Mouse (Mus musculus): Measurements from ENCODE around the gene Nmnat3.

Nmnat3 gene

DNA sequence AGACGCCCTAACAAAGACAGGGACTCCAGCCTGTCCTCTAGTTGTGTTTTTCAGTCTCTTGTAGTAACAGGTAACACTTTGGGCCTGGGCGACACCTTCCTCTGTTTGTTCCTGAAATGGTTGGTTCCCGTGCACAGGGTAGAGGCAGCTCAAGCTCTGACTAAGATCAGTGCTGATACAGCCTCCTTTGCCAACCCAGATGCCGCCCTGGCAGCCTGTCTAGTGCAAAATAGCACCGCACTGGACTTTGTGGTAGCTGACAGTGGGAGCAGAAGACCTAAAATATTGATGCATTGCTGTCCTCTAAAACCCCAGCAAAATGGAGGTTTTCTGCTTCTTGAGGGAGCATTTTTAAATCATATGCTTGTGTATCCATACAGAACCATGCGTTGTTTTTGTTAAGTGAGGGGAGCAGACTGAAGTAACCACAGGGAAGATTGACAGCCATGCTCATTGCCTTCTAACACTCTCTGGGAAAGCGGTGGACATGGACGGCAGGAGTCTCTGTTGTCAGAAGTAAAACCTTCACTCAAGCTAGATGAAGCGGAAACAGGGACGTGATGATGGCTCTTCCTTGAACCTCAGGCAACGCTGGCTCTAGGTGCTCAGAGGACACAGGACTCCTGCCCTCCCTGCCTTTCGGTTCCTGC, 24.2 kb downstream of the Nmnat3 start:
- no peak for DNase-seq (ENCODE audit: extremely low read depth, low read depth, low spot score)

DNA sequence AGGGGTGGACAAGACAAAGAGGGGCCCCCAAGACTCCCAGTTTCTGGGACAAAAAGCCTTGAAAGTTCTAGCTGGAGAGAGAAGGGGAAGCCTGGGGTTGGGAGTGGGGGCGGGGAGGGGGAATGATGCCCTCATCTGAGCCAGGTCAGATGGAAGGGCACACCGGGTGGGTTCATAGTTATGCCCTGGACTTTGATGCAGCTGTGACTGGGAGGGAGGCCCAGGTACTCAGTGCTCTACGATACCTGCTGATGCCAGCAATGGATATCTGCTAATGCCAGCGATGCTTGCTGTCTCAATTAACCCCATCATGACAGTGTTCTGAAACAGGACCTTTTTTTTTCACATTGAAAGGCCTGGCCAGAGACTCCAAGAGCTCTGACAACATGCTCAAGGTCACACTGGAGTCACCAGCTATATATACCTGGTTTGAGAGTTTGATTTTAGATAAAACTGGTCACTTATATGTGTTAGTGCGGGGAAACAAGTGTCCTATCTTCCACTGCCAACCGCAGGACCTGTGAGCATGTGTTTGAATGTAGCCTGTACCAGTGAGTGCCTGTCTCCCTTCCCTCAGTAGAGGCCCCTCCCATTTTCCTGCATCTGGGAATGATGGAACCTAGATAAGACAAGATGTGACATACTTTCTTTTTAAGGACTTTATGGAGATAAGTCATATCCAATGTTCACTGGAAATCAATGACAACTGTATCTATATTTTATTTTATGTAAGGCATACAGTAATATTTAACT, 25.6 kb downstream of the Nmnat3 start:
- no peak for DNase-seq (ENCODE audit: extremely low read depth, low read depth, low spot score)

DNA sequence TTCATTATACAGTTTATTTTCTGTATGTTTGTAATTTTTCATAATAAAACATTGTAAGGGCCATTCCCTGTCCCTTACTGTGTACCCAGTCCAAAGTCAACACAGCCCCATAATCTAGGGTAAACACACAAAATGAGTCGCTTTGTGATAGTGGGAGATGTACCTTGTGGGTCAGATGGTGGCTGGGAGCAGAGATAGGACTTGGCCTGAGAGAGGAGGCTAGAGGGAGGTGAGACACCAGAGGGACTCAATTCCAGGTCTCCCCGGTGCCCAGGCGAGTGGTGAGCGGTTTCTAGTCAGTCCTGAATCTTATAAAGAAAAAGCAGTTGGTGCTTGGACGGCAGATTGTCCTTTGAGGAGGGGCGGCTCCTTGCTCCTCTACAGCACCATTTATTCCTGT, 26.4 kb downstream of the Nmnat3 start:
- no peak for DNase-seq (ENCODE audit: extremely low read depth, low read depth, low spot score)

DNA sequence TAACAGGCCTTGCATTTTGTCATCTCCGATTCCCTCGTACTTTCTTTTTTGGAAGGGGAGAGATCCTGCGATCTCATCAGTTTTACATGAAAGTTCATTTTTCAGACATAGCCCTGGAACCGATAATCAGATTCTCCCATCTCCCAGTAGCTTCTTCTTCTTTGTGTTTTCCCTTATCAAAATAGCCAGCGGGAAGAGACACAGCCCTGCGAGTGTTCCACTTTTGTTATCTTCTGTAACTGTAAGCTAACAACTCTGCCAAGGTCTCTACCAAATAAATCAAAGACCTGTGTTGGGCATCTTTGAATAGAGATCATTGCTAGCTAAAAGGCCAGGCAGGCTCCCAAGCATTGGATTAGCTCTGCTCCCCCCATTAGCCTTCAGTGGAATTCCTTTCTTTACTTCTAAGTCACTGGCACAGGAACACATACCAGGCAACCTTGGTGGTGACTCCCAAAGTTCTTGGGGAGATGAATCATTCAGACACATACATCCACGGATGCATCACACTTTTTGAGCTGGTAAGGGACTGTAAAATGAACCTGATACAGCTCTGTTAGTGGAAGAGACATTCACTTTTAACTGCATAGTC, 26.9 kb downstream of the Nmnat3 start:
- DNase-seq (ENCODE audit: extremely low read depth, low read depth, low spot score), result no peak

DNA sequence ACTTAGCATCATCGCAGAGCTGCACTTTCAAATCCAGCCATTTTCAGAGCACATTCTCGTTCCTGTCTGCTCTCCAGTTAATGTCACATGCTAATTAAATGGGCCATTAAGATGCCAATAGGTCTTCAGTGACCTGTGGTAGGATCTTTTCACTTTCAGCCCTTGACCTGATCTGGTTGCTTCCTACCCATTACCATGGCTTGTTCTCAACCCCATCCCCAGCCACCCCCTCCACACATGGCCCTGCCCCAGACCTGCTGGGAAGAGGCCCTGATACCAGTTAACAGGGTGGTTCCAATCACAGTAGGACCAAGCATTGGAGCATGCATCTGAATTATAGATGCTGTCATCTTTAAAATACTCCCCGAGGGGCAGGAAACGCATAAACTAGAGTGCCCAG, 30.7 kb downstream of the Nmnat3 start:
- no peak for DNase-seq (ENCODE audit: extremely low read depth, low read depth, low spot score)

DNA sequence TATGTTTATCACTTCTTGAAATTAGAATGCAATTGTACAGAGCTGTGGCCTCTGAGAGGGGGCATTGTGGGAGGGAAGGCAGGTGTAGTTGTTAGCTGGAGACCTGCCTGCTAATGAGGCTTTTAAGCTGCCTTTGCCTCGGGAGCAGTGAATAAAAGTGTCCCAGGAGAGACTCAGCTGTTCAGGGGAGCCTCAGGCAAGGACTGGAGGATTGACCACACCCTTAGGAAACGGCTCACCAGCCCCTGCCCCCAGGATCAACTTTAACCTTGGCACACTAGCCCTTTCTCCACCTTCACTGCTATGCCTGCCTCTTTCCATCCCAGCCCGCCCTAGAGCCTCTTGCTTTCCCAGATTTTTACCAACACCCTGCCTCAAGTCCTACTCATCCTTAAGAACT, 31.6 kb downstream of the Nmnat3 start:
- DNase-seq (ENCODE audit: extremely low read depth, low read depth, low spot score), result no peak

DNA sequence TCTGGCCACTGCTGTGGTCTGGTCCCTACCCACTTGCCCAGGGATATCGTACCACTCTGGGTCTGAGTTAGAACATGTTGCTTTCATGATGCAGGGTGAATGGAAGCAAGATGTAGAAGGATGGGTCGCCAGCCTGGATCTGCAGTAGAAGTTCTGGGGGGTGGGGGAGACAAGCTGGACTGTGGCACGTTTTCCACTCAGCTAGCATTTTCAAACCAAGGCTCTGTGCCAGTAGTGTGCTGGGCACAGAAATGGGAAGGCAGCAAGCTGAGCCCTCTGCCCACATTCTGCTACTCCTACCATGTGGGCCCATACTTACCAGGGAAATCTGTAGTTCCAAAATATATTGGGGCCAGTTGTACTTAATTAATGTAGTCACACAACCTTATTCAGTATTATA, 33.5 kb downstream of the Nmnat3 start:
- no peak for DNase-seq (ENCODE audit: extremely low read depth, low read depth, low spot score)

DNA sequence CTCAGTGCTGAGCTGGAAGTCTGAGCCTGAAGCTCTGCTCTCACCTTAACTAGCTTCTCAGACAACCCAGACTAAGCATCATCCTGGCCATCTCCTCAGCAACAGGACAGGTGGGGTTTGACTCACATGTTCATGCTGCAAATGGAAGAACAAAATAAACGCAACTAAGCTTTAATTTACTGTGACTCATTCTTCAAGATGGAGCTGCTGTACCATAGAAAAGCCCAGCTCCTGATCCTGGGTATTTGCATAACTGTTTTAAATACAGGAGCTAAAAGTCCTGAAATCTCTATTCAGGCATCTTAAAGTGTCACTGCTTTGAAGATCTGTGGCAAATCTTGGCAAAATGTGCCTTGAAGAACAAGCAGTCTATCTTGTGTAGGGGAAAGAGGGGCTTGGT, 38.9 kb downstream of the Nmnat3 start:
- DNase-seq (ENCODE audit: extremely low read depth, low read depth, low spot score), result no peak

DNA sequence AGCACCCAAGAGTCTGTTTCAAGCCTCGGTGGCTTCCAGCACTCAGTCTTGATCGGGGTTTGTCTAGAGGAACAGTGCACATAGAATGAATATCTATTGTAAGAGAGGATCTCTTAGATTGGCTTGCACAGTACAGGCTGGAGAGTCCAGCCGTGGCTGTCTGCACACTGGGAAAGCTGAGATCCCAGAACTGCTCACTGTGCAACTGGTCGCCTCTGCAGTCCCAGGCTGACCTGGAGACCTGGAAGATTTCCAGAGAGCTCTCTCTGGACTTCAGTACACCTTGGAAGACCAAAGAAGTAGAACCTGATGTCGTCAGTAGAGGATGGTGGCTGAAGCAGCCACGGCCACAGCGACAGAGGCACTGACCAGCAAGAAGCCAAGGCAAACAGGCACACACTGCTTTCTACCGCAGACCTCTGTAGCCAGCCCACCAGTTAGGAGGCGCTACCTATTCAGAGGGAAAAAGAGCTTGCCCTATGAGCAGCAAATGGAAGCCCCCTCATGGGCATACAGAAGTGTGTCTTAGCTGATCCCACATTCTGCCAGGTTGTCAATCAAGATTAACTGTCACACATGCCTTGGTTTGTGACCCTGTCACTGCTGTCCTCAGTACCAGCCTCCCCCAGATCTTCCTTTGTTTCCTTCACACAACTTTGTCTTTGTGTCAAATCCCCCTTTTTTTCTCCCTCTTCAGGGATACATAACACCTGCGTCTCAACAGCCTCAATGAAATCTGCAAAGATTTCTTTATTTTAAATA, 41.4 kb downstream of the Nmnat3 start:
- no peak for DNase-seq (ENCODE audit: extremely low read depth, low read depth, low spot score)

DNA sequence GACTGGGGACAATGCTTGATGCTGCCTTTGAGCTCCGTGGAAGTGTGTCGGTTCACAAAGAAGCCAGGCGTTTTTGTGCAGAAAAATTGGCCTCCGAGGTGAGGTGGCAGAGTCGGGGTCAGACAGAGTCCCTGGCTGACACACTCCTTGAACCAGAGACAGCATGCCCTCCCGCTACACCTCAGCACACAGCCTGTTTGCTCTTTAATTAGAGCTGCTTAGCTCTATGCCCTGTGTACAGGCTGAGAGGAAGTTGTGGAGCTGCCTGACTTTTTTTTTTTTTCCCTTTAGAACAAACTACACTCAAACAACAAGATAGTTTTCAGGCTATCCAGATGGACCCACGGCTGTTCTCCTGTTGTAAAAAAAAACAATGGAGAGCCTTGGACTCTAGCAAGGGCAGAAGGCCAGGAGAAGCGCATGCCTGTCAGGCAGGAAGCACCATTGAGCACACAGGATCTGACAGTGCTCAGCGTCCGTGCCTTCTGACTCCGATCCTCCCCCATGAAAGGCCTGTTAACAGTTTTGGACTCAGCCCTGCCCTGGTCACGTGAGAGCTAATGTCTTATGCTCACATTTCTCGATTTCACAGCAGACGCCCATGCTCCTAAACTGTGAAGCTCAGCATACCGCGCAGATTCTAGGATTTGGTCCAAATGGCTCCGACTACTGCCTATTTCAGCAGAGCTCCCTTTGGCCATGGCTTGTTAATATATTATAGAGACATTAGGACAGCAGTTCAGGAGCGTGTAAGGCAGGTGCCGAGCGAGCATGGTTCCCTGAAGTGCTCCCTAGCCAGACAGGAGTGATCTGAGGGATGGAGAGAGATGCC, 42.3 kb downstream of the Nmnat3 start:
- peak; percentile 37 for DNase-seq (ENCODE audit: extremely low read depth, low read depth, low spot score)

DNA sequence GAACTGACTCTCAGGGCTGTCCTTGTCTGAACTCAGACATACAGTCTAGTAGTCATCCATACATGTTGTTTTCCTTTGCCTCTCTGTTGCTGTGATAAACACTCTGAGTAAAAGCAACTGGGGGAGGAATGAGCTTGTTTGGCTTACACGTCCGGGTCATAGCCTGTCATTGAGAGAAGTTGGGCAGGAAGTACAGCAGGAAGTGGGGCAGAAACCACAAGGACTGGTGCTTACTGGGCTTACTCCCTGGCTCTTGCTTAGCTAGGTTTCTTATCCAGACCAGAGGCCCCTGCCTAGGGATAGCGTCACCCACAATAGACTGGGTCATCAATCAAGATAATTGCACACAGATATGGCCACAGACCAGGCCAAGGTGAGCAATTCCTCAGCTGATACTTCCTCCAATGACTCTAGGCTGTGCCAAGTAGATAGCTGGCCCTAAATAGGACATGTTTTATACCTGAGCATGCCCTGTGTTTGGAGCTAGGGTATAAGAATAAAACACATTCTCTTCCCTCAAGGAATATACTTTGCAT, 46.1 kb downstream of the Nmnat3 start:
- no peak for DNase-seq (ENCODE audit: extremely low read depth, low read depth, low spot score)

DNA sequence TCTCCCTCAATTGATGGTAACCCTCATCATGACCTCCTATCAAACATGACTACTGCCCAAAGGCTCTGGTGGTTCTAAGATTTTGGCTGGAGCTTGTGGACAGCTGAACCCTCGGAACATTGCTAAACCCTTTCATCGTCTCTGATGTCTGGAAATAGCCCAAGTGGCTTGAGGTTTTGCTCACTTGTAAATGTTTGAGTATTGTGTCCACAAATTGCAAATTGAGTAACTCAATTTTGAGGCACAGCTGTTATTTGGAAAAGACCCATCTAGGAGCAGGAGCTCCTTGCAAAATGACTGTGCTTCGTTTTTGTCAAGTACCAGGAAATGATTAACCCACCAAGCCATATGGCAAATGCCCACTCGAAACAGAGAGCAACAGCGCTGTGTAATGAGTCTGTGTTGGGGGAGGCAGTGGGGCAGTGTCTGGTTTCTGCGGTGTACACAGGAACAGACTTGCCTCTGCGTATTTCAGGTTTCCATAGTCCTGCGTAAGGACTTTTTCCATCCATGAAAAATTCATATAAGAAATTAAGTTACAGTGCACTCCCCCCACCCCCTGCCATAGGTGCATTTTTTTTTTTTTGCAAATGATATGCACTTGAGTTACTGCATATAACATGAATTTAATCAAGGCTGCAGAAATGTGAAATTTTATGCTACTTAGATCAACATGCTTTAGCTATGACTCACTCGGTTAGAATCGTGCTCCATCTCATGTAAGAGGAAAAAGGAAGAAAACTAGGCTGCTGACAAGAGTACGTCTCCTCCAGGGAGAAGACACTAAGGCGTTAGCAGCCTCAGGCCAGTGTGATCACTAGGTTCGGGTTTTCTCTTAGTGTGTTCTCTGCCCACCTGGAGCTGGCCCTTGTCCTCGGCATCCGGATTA, 50.9 kb downstream of the Nmnat3 start:
- DNase-seq (ENCODE audit: extremely low read depth, low read depth, low spot score), result no peak

DNA sequence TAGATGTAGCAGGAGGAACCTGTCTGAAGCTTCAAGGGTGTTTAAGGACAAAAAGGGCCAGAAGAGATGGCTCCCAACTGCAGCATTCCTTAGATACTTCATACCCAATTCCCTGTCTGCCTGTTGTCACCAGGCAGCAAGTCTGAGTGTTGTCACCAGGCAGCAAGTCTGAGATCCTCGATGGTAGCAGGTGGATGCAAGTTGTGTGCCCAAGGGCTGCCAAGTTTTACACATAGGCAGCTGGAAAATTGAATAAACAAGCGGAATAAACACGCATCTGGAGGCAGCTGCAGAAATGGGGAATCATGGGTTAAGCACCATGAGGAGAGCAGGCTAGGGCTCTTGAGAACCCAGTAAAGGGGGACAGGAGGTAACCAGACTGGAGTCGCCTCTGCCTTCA, 52.7 kb downstream of the Nmnat3 start:
- no peak for DNase-seq (ENCODE audit: extremely low read depth, low read depth, low spot score)

DNA sequence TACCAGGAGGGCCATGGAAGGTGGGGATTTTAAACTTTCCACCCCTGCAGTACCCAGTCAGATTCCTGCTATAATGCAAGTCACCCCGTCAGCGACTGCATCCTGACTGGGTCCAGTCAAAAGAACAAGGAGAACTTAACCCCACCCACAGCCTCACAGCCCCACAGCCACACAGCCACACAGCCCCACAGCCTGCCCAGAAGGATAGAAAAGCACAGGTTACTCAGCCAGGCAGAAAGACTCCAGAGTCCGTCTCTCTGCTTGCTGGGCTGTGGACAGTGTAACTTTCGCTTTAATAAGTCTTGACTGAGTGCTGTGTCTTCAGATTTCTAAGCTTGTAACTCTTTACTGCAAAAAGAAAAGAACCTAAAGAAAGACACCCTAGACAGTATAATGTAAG, 53.2 kb downstream of the Nmnat3 start:
- DNase-seq (ENCODE audit: extremely low read depth, low read depth, low spot score), result no peak

DNA sequence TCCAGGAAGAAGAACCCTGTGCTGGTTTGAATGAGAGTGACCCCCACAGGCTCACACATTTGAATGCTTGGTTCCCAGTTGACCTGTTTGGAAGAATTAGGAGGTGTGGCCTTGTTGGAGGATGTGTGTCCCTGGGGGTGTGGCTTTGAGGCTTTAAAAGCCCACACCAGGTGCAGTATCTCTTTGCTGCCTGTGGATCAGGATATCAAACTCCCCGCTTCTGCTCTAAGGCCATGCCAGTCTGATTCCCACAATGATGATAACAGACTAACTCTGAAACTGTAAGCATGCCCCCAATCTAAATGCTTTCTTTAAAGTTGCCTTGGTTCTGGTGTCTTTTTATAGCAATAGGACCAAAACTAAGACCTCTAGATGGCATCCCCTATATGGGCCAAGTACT, 58.6 kb downstream of the Nmnat3 start:
- no peak for DNase-seq (ENCODE audit: extremely low read depth, low read depth, low spot score)

DNA sequence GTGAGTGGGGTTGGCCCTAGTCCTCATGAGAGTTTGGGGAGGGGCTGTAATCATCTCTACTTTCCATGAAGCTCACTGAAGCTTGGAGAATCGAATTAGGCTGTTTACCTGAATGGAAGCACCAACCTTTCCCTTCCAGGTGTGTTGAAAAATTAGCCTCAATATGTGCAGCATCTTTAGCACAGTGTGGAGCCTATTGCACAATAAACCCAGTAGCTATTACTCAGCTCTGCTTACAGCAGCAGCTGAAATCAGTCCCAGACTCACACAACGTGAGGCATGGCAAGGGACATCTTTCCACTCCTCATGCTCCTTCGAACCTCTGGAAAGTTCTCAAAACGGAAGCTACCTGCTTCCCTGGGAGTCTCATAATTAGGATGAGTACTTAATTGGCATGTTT, 59.0 kb downstream of the Nmnat3 start:
- DNase-seq (ENCODE audit: extremely low read depth, low read depth, low spot score), result no peak

DNA sequence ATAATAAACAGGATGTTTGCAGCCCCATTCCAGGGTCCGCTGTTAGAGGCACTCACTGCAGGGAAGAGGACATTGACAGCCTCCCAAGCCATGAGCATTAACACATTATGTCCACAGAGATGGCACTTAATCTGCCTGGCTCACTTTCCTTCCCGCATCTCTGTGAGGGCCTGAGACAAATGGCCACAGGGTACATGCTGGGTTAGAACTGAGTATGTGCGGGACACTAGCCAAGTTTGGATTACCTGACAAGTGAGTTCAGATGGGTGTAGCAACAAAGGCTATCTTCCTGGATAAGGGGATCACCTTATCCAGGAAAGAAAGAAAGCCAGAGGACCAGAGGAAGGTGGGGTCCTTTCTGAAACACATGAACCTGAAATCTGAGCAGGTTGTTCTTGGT, 59.8 kb downstream of the Nmnat3 start:
- no peak for DNase-seq (ENCODE audit: extremely low read depth, low read depth, low spot score)

DNA sequence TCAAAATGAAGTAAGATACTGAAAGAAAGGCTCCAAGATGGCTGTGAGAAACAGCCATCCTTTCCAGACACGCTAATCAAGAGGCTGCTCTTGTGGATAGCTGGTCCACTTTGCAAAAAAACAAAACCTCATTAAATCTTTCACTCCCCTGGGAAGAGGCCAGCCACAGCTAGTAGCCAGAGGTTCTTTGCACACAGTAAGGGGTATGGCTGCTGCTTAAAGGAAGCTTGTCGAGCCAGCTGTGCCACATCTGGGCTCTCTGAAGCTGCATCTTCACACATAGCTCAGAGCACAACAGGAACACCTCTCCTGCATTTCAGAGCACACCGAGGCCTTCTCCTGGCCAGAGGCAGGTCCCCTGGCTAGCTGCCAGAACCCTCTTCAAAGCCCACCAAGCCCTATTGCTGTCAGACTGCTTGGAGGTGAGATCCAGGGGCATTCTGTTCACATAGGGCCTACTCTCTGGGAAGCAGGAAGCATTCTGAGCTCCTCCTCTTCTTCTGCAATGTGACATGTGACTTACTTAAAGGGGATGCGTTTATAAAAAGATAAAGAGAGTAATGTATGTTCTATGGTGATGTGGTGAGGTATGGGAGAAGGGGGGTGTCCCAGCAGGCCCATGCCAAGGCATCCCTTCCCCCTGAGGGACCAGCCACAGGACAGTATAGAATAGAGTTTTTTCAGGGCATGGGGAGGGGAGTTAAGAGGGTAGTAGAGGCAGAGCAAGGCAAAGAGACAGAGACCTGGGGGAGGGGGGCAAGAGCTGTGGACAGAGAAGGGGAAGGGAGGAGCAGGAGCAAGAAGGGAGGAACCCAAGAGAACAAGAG, 63.3 kb downstream of the Nmnat3 start:
- no peak for DNase-seq (ENCODE audit: extremely low read depth, low read depth, low spot score)

DNA sequence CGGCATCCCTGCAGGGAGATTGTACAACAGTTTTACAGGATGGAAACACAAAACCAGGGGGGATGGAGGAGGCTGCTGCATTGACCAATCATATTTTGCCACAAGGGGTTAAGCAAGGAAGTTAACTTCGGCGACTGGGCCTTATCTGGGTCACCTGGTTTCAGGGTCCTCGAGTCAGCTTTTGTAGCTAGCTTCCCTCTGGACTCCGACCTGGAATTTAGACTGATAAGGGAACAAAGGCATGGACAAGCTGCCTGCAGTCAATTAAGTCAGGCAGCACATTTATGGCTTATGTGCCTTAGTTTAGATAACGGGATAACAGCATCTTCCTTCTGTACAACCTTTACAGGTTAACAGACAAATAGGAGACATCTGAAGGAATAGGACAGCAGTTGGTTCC, 65.1 kb downstream of the Nmnat3 start:
- no peak for DNase-seq (ENCODE audit: extremely low read depth, low read depth, low spot score)

All from fat pad, adult 2 months (tissue).